Mouse (Mus musculus) spleen, adult 2 months (tissue): ENCODE data around the gene Pls3. TPM values are rescaled to one million over a fixed set of nuclear protein-coding genes. Genes with fewer than 3 reads are reported as not detected.

Experiments
- DNase-seq, 2 experiments: peaks; one replicate each; pipeline versions ENCODE4 v3.0.0 to v3.0.0-alpha.2; 2012 to 2021; ENCODE audit warnings: low spot score in 2 of 2, low read depth in 1 of 2
- H3K27ac ChIP-seq: fragments of 200-500 bp; 2 replicates; pipeline ENCODE4 v1.5.1; 2012; ENCODE audit warnings: low read length, inconsistent platforms; ENCODE audit not compliant: insufficient read depth
- H3K27me3 ChIP-seq: fragments of 200-500 bp; 2 replicates; pipeline ENCODE4 v1.6.1; 2012; ENCODE audit warnings: mild to moderate bottlenecking, moderate library complexity, low read length, inconsistent platforms; ENCODE audit not compliant: control insufficient read depth, insufficient read depth
- H3K36me3 ChIP-seq: fragments of 200-500 bp; 2 replicates; pipeline ENCODE4 v1.6.1; 2012; ENCODE audit warnings: mild to moderate bottlenecking, low read length, inconsistent platforms; ENCODE audit not compliant: control insufficient read depth, insufficient read depth
- H3K4me1 ChIP-seq: fragments of 200-500 bp; 2 replicates; pipeline ENCODE4 v1.6.1; 2011; ENCODE audit warnings: inconsistent platforms; ENCODE audit not compliant: control insufficient read depth, insufficient read depth, insufficient read length
- H3K4me3 ChIP-seq: fragments of 200-500 bp; 2 replicates; pipeline ENCODE4 v1.5.1; 2011; ENCODE audit warnings: mild to moderate bottlenecking, inconsistent platforms; ENCODE audit not compliant: insufficient read depth, insufficient read length; ENCODE audit errors: extremely low read depth
- CTCF ChIP-seq: fragments of 200-500 bp; IDR thresholded peaks from 2 replicates; pipeline ENCODE4 v1.5.1; 2011; ENCODE audit warnings: mild to moderate bottlenecking, inconsistent platforms; ENCODE audit not compliant: insufficient read depth, insufficient read length, insufficient replicate concordance; ENCODE audit errors: extremely low read depth
- POLR2A ChIP-seq: fragments of 200-500 bp; IDR thresholded peaks from 2 replicates; pipeline ENCODE4 v1.6.1; 2011; ENCODE audit warnings: low read depth, low read length, inconsistent platforms
- WGBS: fragments of 180-500 bp; shearing (Covaris S2); methylation state at CpG from one replicate; pipeline ENCODE4 v1.1.7; 2018; 5-methylcytosine and 5-hydroxymethylcytosine counted together
- polyA plus RNA-seq: library from polyadenylated mRNA; depleted of rRNA; stranded (reverse); fragments of >200 nt; gene quantifications from 2 replicates; pipeline ENCODE4 v1.2.3, GENCODE M21; 2012

Gene Pls3
- polyA plus RNA-seq, 1 experiment, result 1.4 TPM

DNA sequence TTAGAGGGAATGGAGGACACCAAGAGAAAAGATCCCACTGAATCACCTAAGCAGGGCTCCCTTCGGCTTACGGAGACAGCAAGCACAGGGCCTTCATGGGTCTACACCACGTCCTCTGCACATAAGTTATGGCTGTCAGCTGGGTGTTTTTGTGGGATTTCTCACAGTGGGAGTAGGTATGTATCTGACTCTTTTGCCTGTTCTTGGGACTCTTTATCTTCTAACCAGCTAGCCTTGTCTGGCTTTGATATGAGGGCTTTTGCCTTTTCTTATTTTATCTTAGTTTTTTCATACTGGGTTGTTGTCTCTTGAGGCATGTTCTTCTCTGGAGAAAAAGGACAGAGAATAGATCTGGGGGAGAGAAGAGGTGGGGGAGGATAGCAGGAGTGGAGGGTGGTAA lies 20.7 kb downstream of the Pls3 start:
- 83% methylated on average over 3 of the region's 3 CpGs for WGBS
- Histone ChIP-seq H3K4me3 (no peak overlapping the region), H3K4me1 (no peaks in the 10 kb centered on the region), H3K36me3 (no peaks in the 10 kb centered on the region), H3K27me3 (no peaks in the 10 kb centered on the region), H3K27ac (no peak overlapping the region)
- DNase-seq, result no peak
- TF ChIP-seq POLR2A (no peak), CTCF (no peak)

DNA sequence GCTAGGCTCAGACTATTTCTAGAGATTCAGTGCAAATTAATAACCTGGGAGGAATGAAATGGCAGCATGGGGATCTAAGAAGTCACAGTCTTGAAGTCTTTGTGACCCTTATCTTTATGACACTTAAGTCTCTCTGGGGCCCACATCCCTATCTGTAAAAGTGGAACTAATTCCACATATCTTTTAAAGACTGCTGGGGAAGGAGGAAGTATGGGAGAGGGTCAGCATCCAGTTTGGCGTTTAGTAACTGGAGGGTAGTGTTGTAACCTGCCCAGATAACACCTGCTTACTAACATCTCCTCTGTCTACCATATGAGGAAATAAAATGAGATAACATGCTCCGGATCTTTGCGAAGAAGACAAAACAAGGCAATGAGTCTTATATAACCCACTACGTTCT lies 30.7 kb downstream of the Pls3 start:
- Histone ChIP-seq H3K36me3 (no peaks in the 10 kb centered on the region), H3K27ac (no peak overlapping the region), H3K27me3 (no peaks in the 10 kb centered on the region), H3K4me1 (no peaks in the 10 kb centered on the region), H3K4me3 (no peak overlapping the region)
- no peak for DNase-seq
- no peak for TF ChIP-seq POLR2A
- no peak for TF ChIP-seq CTCF
- WGBS, result 67% methylated on average over 4 of the region's 4 CpGs

DNA sequence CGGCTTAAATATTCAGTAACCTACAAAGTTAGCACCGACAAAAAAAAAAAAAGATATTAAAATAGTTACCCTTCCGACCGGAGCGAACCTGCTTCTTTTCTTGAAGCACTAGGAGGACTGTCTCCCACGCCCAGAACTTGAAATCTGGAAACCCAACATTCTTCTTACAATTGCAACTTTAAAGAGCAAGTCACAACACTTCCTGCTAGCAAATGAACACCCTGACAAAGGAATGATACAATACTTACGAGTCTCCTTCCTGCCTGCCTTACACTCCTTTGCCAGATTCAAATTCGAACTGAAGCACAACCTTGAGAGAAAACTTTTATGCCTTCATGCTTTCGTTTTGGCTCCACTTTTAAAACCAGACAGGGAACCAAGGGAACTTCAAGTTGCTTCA lies 32.1 kb downstream of the Pls3 start:
- no peaks in the 10 kb centered on the region for H3K4me1 ChIP-seq
- H3K27ac ChIP-seq, result no peak overlapping the region
- H3K4me3 ChIP-seq, result no peak overlapping the region
- H3K27me3 ChIP-seq, result no peaks in the 10 kb centered on the region
- no peak for DNase-seq
- TF ChIP-seq POLR2A, result no peak
- no peak for TF ChIP-seq CTCF
- WGBS, result 62% methylated on average over 9 of the region's 9 CpGs
- no peaks in the 10 kb centered on the region for H3K36me3 ChIP-seq

DNA sequence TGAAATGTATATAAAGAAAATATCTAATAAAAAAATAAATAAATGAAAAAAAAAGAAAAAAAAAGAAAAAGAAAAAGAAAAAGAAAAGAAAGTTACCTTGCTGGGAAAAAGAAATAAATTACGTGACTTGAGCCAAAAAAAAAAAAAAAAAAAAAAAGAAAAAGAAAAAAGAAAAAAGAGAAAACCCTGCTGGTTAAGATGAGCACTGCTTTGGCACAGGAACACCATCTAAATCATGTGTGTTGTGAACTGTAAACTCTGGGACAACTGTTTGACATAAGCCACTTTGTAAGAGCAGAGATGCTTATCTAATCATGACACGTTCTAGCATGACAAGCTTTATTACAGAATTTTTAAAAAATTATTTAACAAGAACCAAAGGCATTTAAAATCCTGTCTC lies 32.9 kb downstream of the Pls3 start:
- TF ChIP-seq CTCF (no peak), POLR2A (no peak)
- no peaks in the 10 kb centered on the region for H3K27me3 ChIP-seq
- no peaks in the 10 kb centered on the region for H3K4me1 ChIP-seq
- no peak overlapping the region for H3K4me3 ChIP-seq
- no peak overlapping the region for H3K27ac ChIP-seq
- WGBS, result 67% methylated on average over 2 of the region's 2 CpGs
- H3K36me3 ChIP-seq, result no peaks in the 10 kb centered on the region
- no peak for DNase-seq

DNA sequence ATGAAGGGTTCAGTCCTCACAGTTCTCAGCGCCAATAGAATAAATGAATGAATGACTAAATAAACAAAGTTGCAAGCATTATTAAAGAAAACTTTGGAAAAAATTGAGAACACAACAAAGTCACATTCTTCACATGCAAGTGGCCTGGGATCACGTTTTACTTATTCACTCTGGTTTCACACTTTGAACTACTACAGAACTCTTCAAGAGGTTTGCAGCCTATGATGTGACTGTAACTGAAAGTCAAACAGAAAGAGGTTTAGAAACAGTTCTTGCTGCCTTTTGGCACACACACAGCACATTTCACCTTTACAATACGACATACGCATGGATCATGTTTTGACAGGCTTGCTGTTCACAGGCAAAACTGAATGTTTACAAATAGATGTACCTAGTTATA lies 34.7 kb downstream of the Pls3 start:
- no peak for TF ChIP-seq CTCF
- no peak for TF ChIP-seq POLR2A
- WGBS, result 86% methylated on average over 4 of the region's 4 CpGs
- H3K36me3 ChIP-seq, result no peaks in the 10 kb centered on the region
- no peaks in the 10 kb centered on the region for H3K4me1 ChIP-seq
- no peak for DNase-seq
- H3K4me3 ChIP-seq, result no peak overlapping the region
- H3K27ac ChIP-seq, result no peak overlapping the region
- H3K27me3 ChIP-seq, result no peaks in the 10 kb centered on the region

DNA sequence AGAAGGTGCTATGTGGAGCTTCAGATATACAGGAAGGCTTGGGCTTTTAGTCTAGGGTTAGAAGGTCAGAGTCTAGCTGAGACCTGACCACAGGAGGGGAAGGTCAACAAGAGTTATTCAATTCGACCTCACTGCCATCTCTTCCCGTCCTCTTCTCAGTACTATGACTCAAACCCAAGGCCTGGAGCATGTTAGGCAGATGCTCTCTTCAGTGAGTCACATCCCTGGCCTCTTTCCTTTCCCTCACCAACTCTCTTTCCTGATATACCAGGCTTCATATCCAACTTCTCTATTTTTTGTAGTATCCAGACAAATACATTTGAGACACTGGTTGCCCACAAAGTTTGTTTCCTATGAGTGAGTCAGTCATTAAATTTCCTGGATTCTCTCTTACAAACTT lies 40.1 kb downstream of the Pls3 start:
- WGBS, result 56% methylated on average over 2 of the region's 2 CpGs
- no peaks in the 10 kb centered on the region for H3K27me3 ChIP-seq
- no peak overlapping the region for H3K4me3 ChIP-seq
- TF ChIP-seq POLR2A, result no peak
- no peak for TF ChIP-seq CTCF
- H3K4me1 ChIP-seq, result no peaks in the 10 kb centered on the region
- no peaks in the 10 kb centered on the region for H3K36me3 ChIP-seq
- no peak for DNase-seq
- H3K27ac ChIP-seq, result no peak overlapping the region

DNA sequence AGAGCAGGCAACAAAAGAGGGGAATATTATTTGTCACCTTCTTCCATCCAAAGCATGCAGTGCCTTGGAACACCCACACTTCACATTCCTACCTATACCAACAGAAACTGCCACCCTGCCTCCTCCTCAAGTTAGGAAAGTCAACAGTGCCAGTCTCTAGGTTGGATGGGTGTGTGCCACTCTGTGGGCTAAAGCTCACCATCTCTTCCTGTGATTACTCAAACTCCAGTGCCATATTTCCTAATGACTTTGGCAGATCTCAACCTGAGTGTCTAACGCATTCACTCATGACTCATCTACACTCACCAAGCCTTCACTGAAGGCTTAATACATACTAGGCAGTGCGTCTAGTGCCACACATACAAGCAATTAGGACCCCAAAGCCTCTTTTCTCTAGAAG lies 40.7 kb downstream of the Pls3 start:
- no peak overlapping the region for H3K27ac ChIP-seq
- H3K36me3 ChIP-seq, result no peaks in the 10 kb centered on the region
- TF ChIP-seq CTCF, result no peak
- TF ChIP-seq POLR2A, result no peak
- 77% methylated on average over 2 of the region's 2 CpGs for WGBS
- no peak overlapping the region for H3K4me3 ChIP-seq
- H3K27me3 ChIP-seq, result no peaks in the 10 kb centered on the region
- DNase-seq, result no peak
- H3K4me1 ChIP-seq, result no peaks in the 10 kb centered on the region

DNA sequence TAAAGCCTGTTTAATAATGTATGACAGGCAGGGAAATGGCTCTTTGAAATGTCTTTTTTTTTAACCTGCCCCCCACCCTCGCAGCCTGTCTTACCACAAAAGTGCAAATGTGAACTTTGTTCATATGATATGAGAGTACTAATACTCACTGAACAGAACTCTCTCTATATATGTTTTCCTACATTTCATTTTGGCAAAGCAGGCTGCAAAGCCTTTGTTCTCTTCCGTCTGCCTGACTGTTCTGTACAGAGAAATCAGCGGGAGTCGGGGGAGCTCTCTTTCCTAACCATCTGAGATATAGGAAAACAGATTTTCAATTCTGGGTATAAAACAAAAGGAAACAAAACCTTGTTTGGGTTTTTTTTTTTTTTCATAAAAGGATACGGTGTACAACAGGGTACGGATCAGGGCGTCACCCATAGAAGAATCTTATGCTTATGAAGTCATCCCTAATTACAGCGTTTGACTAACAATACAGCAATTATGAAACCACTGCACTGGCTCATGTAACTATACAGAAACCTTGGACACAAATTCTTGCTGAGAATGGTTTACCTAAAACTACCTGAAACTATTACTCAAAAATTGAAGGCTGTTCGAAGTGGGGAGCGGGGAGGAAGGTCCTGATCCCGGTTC lies 41.9 kb downstream of the Pls3 start:
- no peak for DNase-seq
- Histone ChIP-seq H3K4me1 (no peaks in the 10 kb centered on the region), H3K36me3 (no peaks in the 10 kb centered on the region), H3K27me3 (no peaks in the 10 kb centered on the region), H3K4me3 (no peak overlapping the region), H3K27ac (no peak overlapping the region)
- 83% methylated on average over 11 of the region's 11 CpGs for WGBS
- no peak for TF ChIP-seq CTCF
- TF ChIP-seq POLR2A, result no peak
